Mouse (Mus musculus): ENCODE results near the gene Pbrm1. TPM values are rescaled to one million over a fixed set of nuclear protein-coding genes. Genes with fewer than 3 reads are reported as not detected.
A peak's percentile ranks its signal among the peaks of the same experiment; 100 is the strongest.

The Pbrm1 gene
- total RNA-seq, 2 experiments from 2014 or later, result 78.8 to 82.5 TPM

DNA sequence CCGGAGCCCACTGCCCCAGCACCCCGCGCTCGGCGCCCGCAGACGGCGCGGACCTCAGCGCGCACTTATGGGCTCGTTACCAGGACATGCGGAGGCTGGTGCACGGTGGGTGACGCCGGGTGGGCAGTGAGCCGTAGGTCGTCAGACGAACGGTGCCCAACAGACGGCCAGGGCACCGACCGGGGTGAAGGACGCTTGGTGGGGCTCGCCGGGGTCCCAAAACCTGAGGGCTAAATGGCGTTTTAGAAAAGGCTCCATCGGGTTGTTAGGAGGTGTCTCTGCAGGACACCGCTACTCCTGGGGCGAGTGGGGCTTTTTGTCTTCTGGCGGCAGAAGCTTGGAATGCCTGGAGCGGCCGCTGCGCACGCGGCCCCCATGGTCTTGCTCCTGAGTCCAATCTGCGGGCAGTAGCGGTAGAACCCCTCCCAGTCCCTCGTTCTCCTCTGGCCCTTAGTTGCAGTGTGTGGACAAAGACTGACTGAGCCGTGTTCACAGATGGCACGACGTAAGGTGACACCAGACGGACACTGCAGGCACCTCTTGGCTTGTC, 112.4 kb downstream of the Pbrm1 start:
- peak; percentile 42 to 48 for DNase-seq
- intact Hi-C loops (cut with DNase I), result no loop called here

DNA sequence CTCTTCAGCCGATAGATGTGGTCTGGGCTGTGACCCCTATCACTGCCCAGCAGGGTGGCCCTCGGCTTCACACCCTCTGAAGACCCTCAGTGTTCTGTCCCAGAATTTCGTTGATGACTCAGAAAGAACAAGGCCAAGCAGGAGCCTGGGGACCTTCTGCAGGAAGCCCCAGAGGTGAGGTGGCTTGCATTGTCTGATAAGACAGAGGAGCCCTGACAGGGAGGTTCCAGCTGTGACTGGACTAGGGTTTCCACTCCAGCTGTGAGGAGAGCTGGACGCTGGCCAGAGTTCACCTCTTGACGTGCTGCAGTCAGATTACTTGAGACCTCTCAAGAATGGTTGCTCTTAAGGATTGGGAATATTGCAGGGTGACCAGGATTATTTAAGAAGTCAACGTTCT, 113.1 kb downstream of the Pbrm1 start:
- peak in 1 of 2 experiments; percentile 59 for DNase-seq
- intact Hi-C loops (cut with DNase I), result no loop called here

DNA sequence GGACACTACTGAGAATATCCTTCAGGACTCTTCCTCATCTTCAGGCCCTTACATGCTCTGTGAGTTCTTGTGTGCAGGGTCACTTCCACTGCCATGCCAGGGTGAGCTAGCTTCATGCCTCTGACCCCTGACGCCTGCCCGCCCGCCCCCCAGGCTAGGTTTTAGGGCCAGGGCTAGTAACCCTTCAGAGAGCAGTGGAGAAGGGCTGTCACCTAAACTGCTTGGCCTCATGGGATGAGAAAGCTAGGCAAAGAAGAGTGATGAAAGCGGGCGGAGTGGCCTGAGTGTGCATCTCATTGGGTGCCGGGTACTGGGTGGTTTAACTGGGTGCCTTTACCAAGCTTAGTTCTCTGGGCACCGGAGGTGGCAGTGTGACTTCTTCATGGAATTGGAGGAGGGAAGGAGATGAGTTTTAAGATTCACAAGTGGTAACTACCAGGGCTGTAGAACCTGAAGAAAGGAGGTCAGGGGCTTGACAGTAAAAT, 113.6 kb downstream of the Pbrm1 start:
- intact Hi-C loops (cut with DNase I), result no loop called here

DNA sequence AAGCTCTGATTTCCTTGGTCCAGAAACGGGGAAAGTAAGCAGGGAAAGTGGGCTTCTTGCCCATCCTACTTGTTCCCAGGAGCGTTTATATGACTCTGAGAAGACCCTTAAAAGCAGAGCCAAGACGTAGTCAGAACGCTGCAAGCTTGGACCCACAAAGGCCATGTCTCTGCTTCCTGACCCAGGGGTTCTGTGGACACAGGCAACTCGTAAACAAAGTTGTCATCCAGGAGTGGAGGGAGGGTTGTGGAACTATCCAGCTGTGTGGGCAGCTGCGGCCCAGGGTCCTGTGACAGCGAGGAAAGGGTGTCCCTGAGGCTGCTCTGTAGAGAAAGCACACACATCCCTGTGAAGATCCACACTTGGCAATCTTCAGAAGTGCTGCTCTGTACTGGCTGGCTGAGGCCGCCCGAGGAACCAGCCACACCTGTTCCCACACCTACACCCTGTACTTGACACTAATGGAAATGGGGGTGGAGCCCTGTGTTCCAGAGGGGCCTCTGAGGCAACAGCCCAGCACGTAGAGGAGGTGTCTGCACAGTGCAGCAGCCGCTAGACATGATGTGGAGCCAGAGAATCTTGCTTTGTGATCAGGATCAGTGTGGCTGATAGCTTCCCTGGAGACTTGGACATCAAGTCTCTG, 114.2 kb downstream of the Pbrm1 start:
- intact Hi-C loops (cut with DNase I), result no loop called here
- no peak for DNase-seq

More for the DNA sequence above, 113.6 kb downstream of the Pbrm1 start:
- no peak for DNase-seq

DNA sequence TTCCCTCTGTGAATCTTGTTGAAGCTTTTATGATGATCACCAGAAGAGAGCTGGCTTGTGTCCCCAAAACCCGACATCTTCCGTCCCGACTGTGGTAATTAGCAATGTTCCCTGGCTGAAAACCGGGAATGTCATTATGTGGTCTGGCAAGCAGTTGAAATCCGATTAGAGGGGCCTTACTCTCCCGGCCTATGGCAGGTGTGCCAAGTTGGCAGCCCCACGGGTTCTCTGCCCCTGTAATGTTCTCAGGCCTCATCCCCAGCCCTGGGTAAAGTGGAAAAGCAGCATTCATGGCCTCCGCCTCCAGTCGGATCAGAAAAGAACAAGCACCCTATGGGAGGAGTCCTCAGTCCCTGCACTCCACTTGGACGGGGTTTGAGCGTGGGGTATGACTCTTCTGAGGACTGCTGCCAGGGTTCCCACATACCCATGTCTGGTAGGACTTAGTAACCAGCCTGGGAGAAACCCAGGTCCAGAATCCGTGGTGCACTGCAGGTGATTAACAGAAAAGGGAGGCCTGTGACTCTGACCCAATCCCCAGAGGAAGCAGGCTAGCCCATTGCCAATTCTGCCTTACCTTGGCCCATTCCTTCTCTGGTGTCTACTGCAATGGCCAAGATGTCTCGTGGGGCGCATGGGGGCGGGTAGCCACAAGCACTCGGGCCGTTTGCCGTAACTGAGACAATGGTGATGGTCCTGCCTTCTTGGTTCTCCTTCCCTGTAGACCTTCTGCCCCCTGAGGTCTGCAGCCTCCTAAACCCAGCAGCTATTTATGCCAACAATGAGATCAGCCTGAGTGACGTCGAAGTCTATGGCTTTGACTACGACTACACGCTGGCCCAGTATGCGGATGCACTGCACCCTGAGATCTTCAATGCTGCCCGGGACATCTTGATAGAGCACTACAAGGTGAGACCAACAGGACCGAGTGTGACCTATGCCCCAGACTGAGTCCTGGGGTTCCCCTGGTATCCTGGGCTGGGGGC, 115.4 kb downstream of the Pbrm1 start:
- intact Hi-C loops (cut with DNase I), result no loop called here
- DNase-seq, result peak in 1 of 2 experiments; percentile 38

- no peak for DNase-seq
- intact Hi-C loops (cut with DNase I), result loop anchor here (2.0 kb wide), 1 partner anchor 25 kb away; no protein-coding TSS in a partner anchor
Observed at GRCm38 (mm10) chr14:31135495-31136410, 116.8 kb downstream of the Pbrm1 start.

DNA sequence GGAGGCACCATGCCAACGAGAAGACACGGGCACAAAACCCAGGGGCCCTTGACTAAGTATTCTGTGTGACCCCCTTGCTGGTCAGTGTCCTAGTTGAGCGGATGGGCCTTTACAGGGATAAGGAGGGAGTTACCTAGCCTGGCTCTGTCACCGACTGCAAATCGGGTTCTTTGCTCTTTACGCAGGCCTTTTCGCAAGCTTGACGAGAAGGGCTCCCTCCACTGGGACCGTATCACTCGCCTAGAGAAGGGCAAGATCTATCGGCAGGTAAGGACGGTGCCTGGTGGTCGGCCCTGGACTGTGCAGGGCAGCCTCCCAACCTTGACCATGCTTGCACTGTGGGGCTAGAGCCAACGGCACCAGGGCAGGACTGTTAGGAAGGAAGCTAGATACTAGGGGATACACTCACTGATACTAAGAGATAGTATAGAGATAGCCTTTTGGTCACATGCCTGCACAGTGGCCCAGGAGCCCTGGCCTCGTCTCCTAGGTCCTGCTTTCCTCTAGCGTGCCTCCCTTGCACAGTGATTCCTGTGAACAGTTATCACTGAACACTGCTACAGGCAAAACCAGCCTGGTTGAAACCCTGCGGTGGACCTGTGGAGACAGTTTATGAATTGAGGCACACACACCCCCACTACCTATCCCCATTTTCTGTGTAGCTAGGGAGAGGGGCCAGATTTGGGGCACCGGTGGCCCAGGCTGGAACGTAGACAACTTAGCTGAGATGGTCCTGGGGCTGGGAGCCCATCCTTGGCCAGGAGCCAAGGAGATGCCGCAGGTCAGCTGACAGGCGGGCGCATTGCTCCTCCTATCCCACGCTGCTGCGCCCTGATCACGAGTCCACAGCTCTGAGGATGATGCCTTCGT, 117.7 kb downstream of the Pbrm1 start:
- intact Hi-C loops (cut with DNase I), result loop anchor here (2.0 kb wide), 1 partner anchor 24 kb away; no protein-coding TSS in a partner anchor
- DNase-seq, result no peak

DNA sequence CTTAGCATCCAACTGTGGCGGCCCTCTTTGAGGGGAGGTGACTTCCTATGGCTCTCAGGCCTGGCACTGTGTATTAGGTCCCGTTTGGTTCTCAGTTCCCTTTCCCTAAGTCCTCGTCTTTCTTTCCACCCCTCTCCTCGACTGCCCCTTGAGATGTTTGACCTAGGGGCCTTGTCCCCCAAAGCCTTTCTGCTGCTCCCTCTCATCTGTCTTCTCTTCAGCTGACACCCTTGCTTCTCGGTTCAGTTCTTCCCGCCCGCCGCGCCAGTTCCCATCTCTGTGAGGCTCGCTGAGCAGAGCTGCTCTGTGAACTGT, 118.3 kb downstream of the Pbrm1 start:
- intact Hi-C loops (cut with DNase I), result loop anchor here (2.0 kb wide), 1 partner anchor 24 kb away; no protein-coding TSS in a partner anchor
- DNase-seq, result no peak

GRCm38 (mm10) chr14:31137791-31138190, 118.9 kb downstream of the Pbrm1 start:
- peak in 1 of 2 experiments; percentile 51 for DNase-seq
- intact Hi-C loops (cut with DNase I), result loop anchor here (2.0 kb wide), 1 partner anchor 23 kb away; no protein-coding TSS in a partner anchor

DNA sequence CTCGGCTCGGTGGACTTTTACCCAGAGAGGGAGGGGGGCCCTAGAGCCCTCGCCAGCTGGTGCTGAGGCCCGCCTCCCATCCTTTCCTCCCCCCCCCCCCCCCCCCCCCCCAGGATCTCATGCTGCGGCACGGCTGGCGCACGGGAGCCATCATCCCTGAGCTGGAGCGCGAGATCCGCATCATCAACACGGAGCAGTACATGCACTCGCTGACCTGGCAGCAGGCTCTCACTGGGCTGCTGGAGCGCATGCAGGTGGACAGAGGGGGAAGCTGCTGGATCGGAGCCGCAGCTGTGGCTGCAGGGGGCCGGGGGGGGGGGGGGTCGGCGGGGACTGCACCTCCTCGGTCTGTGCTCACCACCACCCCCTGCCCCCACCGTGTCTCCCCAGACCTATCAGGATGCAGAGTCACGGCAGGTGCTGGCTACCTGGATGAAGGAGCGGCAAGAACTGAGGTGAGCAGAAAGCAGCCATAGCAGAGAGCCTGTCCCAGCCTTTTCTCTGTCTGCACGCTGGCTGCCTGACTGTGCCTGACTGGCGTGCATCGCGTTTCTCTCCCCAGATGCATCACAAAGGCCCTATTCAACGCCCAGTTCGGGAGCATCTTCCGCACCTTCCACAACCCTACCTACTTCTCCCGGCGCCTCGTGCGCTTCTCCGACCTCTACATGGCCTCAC, 119.4 kb downstream of the Pbrm1 start:
- intact Hi-C loops (cut with DNase I), result no loop called here
- DNase-seq, result no peak

- no peak for DNase-seq
- intact Hi-C loops (cut with DNase I), result no loop called here
Observed at GRCm38 (mm10) chr14:31138897-31139429, 120.0 kb downstream of the Pbrm1 start.

DNA sequence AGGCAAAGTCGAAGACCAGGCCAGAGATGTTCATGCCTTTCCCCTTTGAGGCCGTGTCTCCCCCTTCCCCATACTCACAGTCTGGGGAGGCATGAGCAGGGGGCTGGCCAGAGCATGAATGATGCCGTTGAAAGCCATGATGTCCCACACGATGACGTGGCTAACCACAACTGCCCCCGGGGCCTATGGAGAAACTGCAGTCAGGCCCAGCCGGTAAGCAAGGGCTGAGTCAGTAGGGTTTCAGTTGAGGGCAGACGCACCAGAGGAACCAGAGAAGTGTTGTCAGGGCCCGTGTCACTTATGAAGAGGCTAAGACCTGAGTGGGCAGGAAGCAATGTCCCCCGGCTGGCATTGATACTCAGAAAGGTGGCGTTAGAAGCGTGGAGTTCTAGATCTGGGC, 120.7 kb downstream of the Pbrm1 start:
- intact Hi-C loops (cut with DNase I), result no loop called here
- no peak for DNase-seq

GRCm38 (mm10) chr14:31140141-31140540, 121.2 kb downstream of the Pbrm1 start:
- intact Hi-C loops (cut with DNase I), result no loop called here
- DNase-seq, result no peak

DNA sequence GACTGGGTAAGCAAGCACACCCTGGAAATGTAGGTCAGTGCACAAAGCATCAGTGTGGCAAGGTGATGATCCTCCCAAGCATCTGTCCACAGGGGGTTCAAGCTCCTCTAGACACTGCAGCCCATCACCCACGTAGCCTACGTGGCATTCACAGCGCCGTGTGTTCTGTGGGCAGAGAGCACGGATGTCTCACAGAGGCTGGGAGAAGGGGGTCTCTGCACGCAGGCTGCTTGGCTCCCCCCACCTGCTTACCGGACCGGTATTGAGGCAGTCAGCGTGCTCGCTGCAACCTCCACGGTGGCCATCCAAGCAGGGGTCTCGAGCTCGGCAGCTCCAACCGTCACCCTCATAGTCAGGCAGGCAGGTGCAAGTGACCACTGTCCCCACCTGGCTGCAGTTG, 122.1 kb downstream of the Pbrm1 start:
- intact Hi-C loops (cut with DNase I), result no loop called here
- no peak for DNase-seq

GRCm38 (mm10) chr14:31145694-31146093, 126.8 kb downstream of the Pbrm1 start:
- intact Hi-C loops (cut with DNase I), result loop anchor here (2.0 kb wide), 1 partner anchor 19 kb away; no protein-coding TSS in a partner anchor
- no peak for DNase-seq

- DNase-seq, result no peak
- intact Hi-C loops (cut with DNase I), result loop anchor here (2.0 kb wide), 1 partner anchor 24 kb away; no protein-coding TSS in a partner anchor
Observed at GRCm38 (mm10) chr14:31160196-31161150, 141.5 kb downstream of the Pbrm1 start.

- intact Hi-C loops (cut with DNase I), result loop anchor here (2.0 kb wide), 1 partner anchor 24 kb away; no protein-coding TSS in a partner anchor
- DNase-seq, result no peak
Observed at GRCm38 (mm10) chr14:31161191-31161590, 142.3 kb downstream of the Pbrm1 start.

Data from heart, postnatal 10 days (tissue).